Mouse (Mus musculus): ENCODE data around the gene Baz2b. TPM values are rescaled to one million over a fixed set of nuclear protein-coding genes. Genes with fewer than 3 reads are reported as not detected.

Gene Baz2b
- total RNA-seq, 2 experiments from 2014 or later = 29.5 to 35.1 TPM

GRCm38 (mm10) chr2:60202900-60203530 lies 6.6 kb downstream of the Baz2b start:
- DNase-seq (ENCODE audit: low spot score) = no peak

- DNase-seq (ENCODE audit: low spot score) = peak; percentile 51
Measured at GRCm38 (mm10) chr2:60200667-60201066, 9.0 kb downstream of the Baz2b start.

GRCm38 (mm10) chr2:60200051-60200562 lies 9.5 kb downstream of the Baz2b start:
- no peak for DNase-seq (ENCODE audit: low spot score)

GRCm38 (mm10) chr2:60196841-60197240 lies 12.8 kb downstream of the Baz2b start:
- no peak for DNase-seq (ENCODE audit: low spot score)

- DNase-seq (ENCODE audit: low spot score) = no peak
Measured at GRCm38 (mm10) chr2:60181696-60182095, 27.9 kb downstream of the Baz2b start.

- DNase-seq (ENCODE audit: low spot score) = no peak
Measured at GRCm38 (mm10) chr2:60177490-60177889, 32.1 kb downstream of the Baz2b start.

GRCm38 (mm10) chr2:60176087-60176486 lies 33.6 kb downstream of the Baz2b start:
- DNase-seq (ENCODE audit: low spot score) = no peak

- DNase-seq (ENCODE audit: low spot score) = no peak
Measured at GRCm38 (mm10) chr2:60175078-60175477, 34.6 kb downstream of the Baz2b start.

GRCm38 (mm10) chr2:60173595-60173994 lies 36.0 kb downstream of the Baz2b start:
- no peak for DNase-seq (ENCODE audit: low spot score)

- no peak for DNase-seq (ENCODE audit: low spot score)
Measured at GRCm38 (mm10) chr2:60173190-60173589, 36.4 kb downstream of the Baz2b start.

- DNase-seq (ENCODE audit: low spot score) = no peak
Measured at GRCm38 (mm10) chr2:60172531-60172914, 37.1 kb downstream of the Baz2b start.

GRCm38 (mm10) chr2:60171786-60172530 lies 37.7 kb downstream of the Baz2b start:
- DNase-seq (ENCODE audit: low spot score) = peak; percentile 21

- DNase-seq (ENCODE audit: low spot score) = no peak
Measured at GRCm38 (mm10) chr2:60166878-60167277, 42.8 kb downstream of the Baz2b start.

GRCm38 (mm10) chr2:60165679-60166078 lies 44.0 kb downstream of the Baz2b start:
- no peak for DNase-seq (ENCODE audit: low spot score)

- DNase-seq (ENCODE audit: low spot score) = no peak
Measured at GRCm38 (mm10) chr2:60163744-60164143, 45.9 kb downstream of the Baz2b start.

- DNase-seq (ENCODE audit: low spot score) = no peak
Measured at GRCm38 (mm10) chr2:60152481-60152880, 57.2 kb downstream of the Baz2b start.

- no peak for DNase-seq (ENCODE audit: low spot score)
Measured at GRCm38 (mm10) chr2:60148651-60149050, 61.0 kb downstream of the Baz2b start.

GRCm38 (mm10) chr2:60147428-60147827 lies 62.2 kb downstream of the Baz2b start:
- DNase-seq (ENCODE audit: low spot score) = no peak

- DNase-seq (ENCODE audit: low spot score) = no peak
Measured at GRCm38 (mm10) chr2:60145742-60146141, 63.9 kb downstream of the Baz2b start.

GRCm38 (mm10) chr2:60143383-60143782 lies 66.3 kb downstream of the Baz2b start:
- DNase-seq (ENCODE audit: low spot score) = no peak

GRCm38 (mm10) chr2:60142281-60142680 lies 67.4 kb downstream of the Baz2b start:
- no peak for DNase-seq (ENCODE audit: low spot score)

GRCm38 (mm10) chr2:60138751-60139162 lies 70.9 kb downstream of the Baz2b start:
- DNase-seq (ENCODE audit: low spot score) = no peak

GRCm38 (mm10) chr2:60135796-60136195 lies 73.8 kb downstream of the Baz2b start:
- DNase-seq (ENCODE audit: low spot score) = no peak

Measured in gastrocnemius, adult 18-20 months (tissue).